Mouse (Mus musculus) neutrophil, adult 5-6 weeks (primary cell): ENCODE data around the gene C2cd2l. TPM values are rescaled to one million over a fixed set of nuclear protein-coding genes. Genes with fewer than 3 reads are reported as not detected.
"Not testable (repeated sequence)": the region's sequence is repeated elsewhere in the genome, so short reads cannot be mapped to it uniquely, and the experiment has no call there.

Experiments
- ATAC-seq: fragments of 151-379, 151-347 bp; 2 replicates; pipeline ENCODE4 v1.8.0; 2017; ENCODE audit warnings: mild to moderate bottlenecking, moderate TSS enrichment; ENCODE audit not compliant: insufficient number of reproducible peaks, poor library complexity, low FRiP score, severe bottlenecking; ENCODE audit errors: extremely low read depth
- total RNA-seq: library from RNA; stranded (forward); fragments of 200-1000 nt; gene quantifications from 2 replicates; pipeline ENCODE4 v1.2.3, GENCODE M21; 2017

Gene C2cd2l
- total RNA-seq, 1 experiment from 2014 or later, result 30.5 TPM

DNA sequence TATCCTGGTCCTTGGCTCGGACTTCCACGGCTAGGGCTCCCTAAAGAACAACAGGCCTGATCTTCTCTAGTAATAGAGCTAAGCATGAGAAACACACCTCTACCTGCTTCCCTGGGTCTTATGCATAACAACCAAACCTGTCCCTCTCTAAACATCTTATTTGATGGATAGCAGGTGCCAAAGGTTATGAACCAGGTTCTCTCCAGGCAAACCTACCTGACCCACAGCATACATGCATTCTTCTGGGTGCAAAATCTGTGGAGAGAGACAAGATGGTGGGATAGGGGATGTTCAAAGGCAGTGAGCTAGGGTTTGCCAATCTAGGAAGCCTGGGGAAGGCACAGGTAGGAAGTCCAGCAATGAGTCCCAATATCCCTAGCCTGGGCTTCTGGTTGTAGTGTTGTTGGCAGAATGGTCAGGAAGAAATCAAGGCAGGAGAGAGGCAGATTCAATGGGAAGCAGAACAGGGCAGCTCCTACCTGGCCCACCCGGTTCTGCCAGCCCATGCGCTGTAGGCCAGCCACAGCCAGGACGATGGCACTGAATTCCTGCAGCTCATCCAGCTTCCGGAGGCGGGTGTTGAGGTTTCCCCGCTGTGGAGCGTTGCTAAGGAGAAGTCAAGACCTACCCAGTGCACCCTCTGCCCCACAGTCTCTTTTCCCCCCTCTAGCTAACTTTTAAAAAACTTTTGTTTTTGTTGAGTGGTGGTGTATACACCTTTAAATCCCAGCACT lies 17.5 kb upstream of the C2cd2l start:
- no peak for ATAC-seq

DNA sequence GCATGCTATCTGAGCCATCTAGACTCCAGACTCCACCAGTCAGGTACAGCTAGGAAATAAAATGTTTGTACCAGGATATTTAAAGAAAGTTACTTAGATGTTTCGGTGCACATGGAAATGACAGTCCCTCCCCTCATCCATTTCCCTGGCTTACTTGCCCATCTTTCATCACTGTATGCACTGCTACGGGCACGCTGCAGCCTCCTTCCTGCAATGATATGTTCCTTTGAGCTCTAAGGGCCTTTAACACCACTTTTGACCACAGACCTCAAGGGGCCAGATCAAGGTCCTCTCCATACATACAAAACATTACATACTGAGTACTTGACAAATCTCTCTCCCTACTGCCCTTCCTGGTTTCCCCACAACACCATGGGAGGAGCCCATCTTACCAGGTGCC lies 16.9 kb upstream of the C2cd2l start:
- ATAC-seq, result no peak

DNA sequence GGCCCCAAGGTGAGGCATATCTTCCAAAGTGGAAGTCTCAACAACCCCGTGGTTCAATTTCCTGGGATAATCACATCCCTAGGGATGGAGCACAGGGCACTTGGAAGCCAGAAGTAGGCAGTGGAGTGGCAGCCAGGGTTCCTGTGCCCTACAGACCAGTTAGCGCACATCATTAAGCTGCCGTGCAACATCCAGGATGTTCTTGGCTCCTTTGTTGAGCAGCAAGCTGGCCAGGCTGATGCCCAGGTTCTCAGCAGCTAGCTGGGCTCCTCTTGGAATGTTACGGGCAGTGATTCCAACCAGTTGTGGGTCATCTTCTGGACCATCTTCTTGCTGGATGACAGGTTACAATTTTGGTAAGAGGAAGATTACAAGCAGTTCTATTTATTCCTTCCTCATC lies 16.4 kb upstream of the C2cd2l start:
- ATAC-seq, result not testable (repeated sequence)

DNA sequence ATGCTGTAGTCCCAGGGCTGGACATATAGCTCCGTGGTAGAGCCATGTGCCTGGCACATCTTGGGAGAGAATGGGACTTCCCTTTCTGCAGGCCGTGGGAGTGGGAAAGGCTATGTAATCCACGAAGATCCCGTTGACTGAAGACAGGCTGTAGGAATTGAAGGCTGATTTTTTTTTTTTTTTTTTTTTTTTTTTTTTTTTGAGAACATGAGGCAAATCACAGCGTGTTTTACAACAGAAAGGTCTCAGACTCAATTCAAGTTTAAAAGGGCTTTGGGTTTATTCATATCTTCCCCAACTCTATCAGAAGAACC lies 16.0 kb upstream of the C2cd2l start:
- ATAC-seq, result no peak

DNA sequence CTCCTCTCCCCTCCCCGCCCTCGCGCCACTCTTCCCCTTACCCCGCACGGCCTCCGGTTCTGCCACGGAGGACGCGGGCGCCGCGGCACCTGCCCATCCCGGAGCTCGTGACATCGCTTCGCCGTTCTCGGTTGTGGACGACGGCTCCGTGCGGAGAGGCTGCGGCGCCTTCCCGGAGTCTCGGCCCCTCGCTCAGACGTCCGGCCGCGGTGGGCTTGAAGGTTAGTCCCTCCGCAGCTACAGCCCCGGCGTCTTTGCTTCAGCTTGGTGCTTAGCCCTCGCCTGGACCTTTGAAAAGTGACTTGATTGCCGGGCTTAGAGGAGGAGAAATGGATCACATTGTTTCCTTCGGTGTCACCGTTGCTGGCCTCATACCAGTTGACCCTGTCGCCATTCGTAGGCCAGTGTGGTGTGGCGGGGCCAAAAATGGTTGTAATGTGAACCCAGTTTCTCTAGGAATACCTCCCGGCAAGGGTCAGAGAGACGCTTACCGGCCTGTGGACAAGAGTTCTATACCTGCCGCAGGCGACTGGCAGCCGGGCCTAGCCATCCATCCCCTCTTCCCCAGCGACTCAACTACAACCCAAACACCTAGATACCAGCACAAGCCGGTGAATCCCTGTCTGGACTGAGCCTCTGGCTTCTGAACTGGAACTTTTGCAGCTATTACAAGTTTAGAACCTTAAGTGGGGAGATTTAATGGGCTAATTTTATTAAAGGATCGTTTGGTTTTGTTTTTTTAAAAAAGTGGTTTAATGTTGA lies 15.4 kb upstream of the C2cd2l start:
- no peak for ATAC-seq

DNA sequence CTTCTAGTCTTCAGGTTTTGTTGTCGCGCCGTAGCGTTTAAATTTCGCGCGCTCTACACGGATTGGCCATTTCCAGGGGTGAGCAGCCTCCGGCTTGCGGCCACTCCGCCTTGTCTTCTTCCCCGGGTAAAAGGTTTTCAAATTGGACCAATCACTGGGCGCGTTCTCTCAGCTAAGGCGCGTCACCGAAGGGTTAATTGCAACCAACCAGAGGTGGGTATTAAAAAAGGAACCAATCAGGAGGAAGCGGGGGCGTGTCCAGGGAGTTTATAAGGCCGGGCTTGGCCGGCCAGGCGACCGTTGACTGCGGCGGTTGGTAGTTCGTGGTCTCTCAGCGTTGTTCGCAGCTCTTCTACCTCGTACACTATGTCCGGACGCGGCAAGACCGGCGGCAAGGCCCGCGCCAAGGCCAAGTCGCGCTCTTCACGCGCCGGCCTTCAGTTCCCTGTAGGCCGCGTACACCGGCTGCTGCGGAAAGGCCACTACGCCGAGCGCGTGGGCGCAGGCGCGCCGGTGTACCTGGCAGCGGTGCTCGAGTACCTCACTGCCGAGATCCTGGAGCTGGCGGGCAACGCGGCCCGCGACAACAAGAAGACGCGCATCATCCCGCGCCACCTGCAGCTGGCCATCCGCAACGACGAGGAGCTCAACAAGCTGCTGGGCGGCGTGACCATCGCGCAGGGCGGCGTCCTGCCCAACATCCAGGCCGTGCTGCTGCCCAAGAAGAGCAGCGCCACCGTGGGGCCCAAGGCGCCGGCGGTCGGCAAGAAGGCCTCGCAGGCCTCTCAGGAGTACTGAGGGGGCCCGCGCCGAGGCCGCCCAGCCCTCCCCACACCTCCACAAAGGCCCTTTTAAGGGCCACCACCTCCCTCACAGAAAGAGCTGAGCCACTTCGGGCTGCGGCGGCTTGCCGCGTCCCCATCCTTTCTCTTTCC lies 14.6 kb upstream of the C2cd2l start, which contains the start of gene H2afx:
TSS of gene H2afx (plus strand) at position 299 of the 935 bp plus-strand sequence.
- ATAC-seq, result peak; percentile 96

DNA sequence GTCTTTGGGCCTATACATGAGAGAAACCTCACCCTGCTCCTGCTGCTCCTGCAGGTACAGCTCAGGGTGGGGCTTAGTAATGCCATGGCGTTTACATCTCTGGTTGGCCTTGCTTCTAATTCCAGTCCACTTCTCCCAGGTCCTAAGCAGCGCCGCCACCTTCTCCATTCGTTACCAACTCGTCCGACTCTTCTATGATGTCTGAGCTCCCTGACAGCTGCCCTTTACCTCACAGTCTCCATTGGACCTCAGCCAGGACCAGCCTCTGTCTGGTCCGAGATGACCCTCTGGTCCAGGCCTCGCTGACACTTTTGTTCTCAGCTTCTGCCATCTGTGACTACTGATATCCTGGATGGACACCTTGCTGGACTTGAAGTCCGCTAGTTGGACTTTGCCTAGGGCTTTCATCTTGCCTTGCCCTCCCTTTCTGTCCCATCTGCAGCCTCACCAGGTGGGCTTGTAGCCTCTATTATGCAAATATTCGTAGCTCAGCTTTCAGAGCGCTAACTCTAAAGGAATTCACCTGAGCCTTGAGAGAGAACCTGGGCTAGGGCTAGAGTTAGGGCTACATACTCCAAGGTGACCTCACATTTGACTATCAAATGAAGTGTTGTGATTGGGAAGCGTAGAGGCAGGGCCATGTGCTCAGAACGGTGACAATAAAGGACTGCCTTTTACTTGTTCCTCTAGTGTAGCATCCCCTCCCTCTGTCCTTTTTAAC lies 13.0 kb upstream of the C2cd2l start:
- no peak for ATAC-seq

DNA sequence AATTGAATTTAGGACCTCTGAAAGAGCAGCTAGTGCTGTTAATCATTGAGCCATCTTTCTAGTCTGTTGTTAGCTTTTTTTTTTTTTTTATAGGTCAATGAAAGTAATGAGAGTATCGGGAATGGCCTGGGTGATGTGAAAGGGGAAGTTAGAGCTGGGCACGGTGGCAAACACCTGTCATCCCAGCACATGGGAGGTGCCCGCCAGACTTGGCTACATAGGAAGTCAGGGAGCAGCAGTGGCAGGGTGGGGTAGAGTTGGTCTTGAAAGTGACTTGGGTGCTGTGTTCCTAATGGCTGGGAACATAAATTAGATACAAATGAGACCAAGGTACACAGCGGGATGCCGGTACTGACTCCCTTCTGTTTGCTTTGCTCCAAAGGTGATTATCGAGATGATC lies 10.7 kb upstream of the C2cd2l start:
- ATAC-seq, result no peak

DNA sequence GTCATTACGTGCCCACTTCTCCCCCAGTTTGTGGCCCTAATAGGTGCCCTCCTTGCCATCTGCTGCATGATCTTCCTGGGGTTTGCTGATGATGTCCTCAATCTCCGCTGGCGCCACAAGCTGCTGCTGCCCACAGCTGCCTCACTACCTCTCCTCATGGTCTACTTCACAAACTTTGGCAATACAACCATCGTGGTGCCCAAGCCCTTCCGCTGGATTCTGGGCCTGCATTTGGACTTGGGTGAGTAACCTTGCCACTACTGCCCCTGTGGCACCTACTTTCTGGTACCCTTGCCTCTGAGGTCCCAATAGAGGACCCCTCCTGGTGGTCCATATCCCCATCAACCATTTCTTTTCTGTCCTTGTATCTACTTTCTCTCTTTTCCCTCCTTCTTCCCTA lies 7.8 kb upstream of the C2cd2l start:
- ATAC-seq, result no peak

DNA sequence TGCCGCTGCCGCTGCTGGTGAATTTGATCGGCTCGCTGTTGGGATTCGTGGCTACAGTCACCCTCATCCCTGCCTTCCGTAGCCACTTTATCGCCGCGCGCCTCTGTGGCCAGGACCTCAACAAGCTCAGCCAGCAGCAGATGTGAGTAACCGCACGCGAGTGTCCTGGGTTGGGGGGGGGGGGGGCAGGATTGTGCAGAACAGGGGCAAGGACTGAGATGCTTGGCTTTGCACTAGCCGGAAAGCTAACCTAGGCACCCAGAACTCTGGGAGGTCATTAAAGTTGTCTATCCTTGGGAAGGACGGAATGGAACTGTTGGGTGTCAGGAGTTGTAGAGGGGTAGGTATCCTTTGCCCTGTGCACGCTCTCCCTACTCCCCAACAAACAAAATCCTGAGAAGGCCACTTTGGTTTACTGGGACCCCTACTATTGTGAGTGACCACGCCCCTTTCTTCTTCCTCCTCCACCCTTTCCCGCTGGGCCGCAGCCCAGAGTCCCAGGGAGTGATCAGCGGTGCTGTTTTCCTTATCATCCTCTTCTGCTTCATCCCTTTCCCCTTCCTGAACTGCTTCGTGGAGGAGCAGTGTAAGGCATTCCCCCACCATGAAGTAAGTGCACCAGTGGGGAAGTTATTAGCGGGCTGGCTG lies 7.1 kb upstream of the C2cd2l start:
- no peak for ATAC-seq

DNA sequence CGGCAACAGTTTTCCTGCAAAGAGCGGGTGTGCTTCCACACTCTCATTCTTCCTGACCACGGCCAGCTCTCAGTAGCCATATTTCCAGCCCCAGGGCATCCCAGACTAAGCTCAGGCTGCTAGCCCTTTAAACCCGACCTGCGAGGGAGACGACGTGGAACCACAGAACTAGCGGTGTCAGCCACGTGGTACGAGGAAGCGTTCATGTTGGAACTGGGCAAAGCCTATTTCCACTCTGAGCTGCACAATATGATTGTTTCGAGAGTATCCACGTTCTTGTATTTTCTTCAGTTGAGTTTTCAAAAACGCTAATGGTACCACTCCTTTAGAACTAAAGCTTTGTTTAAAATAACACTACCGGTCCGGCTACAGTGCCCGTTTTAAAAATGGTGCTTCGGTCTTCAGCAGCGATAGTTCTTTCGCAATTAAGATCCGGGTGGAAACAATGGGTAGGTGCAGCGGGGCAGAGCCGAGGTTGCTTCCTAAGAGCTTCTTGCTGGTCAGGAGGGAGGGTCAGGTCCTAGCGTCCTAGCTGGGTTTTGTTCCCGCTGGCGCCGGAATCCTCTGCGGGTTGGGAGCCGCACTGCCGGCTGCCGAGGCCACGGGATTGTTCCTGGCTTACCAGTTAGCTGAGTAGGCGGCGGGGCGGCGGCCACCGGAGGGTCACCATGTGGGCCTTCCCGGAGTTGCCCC lies 6.4 kb upstream of the C2cd2l start:
- ATAC-seq, result peak; percentile 78

DNA sequence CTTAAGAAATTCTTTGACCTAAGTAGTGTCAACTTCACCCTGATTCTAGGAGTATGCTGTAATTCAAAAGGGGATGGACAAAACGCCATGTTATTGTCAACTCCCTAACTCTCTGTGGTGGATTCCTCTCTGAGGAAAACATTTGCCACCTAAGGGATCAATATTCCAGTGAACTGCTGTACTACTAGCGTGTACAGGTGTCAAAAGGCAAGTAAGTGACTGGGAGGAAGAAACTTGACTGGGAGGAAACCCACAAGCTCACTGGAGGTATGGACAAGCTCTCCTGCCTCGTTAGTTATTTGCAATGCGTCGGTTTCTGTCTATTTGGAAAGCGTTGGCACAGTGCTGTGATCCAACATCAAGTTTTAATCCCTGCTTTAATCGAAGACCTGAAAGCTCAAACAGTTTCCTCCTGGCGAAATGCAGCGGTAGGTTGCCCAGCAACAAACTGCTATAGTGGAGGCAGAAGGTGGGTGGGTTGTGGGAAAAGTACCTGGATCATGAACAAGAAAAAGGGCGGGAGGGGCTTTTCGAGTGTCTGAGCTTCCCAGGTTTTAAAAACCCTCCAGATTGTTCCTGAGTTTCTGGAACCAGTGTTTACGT lies 5.8 kb upstream of the C2cd2l start, which contains the start of gene Dpagt1:
TSS of gene Dpagt1 (plus strand) at position 252 of the 603 bp plus-strand sequence.
- ATAC-seq, result no peak

DNA sequence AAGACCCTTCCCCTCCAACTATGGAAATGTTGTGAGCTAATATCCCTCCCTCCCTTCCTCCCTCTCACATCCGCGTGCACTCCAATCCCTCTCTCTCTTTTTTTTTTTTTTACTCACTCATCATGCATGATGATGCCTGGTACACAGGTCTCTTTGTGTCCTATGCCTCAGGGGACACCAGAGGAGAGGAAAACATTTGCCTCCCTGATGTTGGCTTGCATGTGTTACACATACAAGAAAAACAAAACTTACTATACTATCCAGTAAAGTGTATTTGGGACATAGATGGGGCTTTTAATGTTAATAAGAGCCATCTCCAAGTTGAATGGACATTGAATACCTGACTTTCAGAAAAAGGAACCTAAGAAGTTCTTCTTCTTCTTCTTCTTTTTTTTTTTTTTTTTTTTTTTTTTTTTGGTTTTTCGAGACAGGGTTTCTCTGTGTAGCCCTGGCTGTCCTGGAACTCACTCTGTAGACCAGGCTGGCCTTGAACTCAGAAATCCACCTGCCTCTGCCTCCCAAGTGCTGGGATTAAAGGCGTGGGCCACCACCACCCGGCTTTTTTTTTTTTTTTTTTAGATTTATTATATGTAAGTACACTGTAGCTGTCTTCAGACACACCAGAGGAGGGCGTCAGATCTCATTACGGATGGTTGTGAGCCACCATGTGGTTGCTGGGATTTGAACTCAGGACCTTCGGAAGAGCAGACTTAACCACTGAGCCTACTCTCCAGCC lies 5.1 kb upstream of the C2cd2l start:
- not testable (repeated sequence) for ATAC-seq

DNA sequence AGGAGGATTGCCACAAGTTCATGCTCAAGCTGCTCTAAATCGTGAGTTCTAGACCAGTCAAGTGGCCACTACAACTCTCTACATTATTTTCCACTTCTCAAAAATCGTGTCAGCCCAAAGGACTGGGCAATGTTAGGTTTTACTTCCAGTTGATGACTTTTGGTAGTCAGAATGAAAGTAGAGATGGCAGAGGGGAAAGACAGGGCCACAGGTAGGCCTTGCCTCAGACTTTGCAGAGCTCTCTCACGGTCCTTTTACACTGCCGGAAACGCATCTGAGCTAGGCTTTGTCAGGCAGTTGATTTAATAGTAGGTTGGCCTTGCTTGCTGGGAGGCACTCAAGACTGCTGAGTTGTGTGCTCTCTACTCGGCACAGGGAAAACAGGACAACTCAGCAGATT lies 4.1 kb upstream of the C2cd2l start:
- no peak for ATAC-seq

DNA sequence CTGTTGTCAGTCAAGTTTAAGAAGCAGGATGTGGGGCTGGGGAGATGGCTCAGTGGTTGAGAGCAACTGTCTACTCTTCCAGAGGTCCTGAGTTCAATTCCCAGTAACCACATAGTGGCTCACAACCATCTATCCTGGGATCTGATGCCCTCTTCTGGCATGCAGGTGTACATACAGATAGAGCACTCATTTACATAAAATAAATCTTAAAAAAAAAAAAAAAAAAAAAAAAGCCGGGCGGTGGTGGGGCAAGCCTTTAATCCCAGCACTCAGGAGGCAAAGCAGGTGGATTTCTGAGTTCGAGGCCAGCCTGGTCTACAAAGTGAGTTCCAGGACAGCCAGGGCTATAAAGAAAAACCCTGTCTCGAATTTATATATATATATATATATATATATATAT lies 3.6 kb upstream of the C2cd2l start:
- ATAC-seq, result not testable (repeated sequence)

DNA sequence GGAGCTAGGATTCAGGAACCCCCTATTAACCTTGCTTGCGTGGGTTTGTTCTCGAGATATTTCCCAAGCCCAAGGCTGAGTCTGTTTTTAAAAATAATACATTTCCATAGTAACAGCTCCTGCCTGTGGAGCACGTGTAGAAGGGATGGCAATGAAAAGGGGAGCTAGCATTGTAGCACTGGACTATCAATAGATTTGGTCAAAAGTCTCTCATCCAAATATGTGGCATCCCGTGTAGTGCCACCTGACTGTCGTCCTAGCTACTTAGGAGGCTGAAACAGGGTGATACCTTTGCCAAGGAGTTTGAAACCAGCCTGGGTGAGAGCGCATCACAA lies 681 bp upstream of the C2cd2l start:
- no peak for ATAC-seq
